Mouse (Mus musculus): ENCODE measurements at regions not wholly inside any gene's neighbourhood (a gene's known extent, or its start where the extent isn't known, plus 50 kb on each side); places are given as distances from the start of the nearest gene placed in this dataset.
"Not testable (repeated sequence)": the region's sequence is repeated elsewhere in the genome, so short reads cannot be mapped to it uniquely, and the experiment has no call there.

DNA sequence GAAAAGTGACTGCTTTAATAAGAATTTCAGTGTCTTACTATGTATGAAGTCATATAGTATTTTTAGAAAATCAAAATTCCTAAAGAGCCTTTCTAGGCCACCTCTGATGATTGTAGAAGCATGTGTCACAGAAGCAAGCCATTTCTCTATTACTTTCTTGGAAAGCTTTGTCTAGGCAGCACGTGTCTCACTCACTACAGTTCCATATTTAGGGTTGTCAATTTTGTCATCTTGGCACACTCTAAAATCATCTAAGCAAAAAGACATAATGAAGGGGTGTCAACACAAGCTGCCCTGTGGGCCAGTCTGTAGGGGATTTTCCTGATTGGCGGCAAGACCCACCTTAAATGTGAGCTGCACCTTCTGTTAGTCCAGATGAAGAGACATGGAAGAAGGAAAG, 723.1 kb upstream of the Brinp1 start:
- DNase-seq (ENCODE audit: low spot score in 2 of 2), result peak in 1 of 2 experiments; percentile 6
- intact Hi-C loops (cut with DNase I), result no loop called here

GRCm38 (mm10) chr4:69673456-69673855, 719.3 kb upstream of the Brinp1 start:
- peak in 1 of 2 experiments; percentile 27 for DNase-seq (ENCODE audit: low spot score in 2 of 2)
- intact Hi-C loops (cut with DNase I), result no loop called here

GRCm38 (mm10) chr4:69628908-69629307, 674.7 kb upstream of the Brinp1 start:
- peak; percentile 15 to 61 for DNase-seq (ENCODE audit: low spot score in 2 of 2)
- intact Hi-C loops (cut with DNase I), result no loop called here

- DNase-seq (ENCODE audit: low spot score in 2 of 2); intact Hi-C loops (cut with DNase I): not testable (repeated sequence)
These were observed 672.2 kb upstream of the Brinp1 start for GRCm38 (mm10) chr4:69626426-69626825.

DNA sequence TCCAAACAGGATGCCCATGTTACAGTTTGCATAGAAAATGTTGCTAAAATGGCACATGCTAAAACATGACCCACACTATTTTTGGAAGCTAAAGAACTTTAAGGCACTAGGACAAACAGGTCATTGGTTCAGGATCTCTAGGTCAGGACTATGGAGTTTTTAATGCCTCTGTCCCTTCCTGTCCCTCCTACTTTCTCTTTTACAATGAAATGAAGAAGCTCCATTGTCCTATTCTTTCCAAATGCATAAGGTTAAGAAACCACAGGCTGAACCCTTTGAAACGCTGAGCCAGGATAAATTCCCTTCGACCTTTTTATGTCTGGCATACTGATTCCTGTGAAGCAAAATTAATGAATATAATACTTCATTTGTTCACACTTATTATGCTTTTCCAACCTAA, 671.6 kb upstream of the Brinp1 start:
- no peak for DNase-seq (ENCODE audit: low spot score in 2 of 2)
- intact Hi-C loops (cut with DNase I), result no loop called here

DNA sequence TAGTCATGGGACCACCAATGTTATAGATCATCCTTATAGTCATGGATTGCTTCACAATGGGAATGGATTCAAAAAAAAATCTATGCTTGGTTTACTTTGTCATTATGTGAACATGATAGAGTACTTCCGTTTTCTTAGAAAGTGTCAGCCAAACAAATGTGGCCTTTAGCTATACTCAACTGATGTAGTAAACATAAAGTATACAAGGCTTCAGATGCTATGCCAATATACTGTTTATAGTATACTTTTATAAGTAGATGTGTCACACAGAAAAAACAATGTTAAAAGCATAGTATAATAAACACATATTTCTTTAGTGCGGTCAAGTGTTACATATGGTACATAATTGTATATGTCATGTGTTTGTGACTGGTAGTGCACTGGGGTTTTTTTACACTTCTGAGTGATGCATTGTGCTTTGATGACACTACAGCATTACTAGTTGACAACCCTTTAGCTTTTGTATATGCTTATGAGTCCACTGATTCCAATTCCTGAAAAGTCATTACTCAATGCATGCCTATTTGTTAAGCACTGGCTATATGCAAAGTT, 666.9 kb upstream of the Brinp1 start:
- DNase-seq (ENCODE audit: low spot score in 2 of 2), result no peak
- intact Hi-C loops (cut with DNase I), result no loop called here

DNA sequence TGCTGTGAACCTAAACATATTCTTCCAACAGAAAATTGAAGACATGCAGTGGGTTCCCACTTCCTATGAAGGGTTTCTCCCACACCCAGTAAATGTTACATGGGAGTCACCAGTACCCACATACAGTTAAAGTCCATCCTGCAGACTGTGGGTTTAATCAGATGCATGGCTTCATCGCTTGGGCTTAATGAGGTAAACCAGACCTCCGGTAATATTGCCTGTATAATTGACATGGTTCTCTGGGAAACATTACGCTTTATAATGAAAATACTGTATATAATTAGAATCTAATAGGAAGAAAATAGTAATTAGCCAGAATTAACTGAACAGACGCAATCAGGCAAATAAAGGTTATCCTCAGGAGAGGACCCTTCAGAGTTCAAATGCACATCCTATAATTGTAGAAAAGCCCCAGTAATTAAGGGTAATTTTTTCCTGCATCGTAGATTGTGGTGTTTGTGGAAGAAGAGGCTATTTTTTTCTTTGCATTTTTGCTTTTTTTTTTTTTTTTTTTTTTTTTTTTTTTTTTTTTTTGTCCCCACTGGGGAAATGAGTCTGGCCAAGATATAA, 664.0 kb upstream of the Brinp1 start:
- intact Hi-C loops (cut with DNase I), result loop anchor here (10.0 kb wide), 1 partner anchor 233 kb away; no protein-coding TSS in a partner anchor
- DNase-seq (ENCODE audit: low spot score in 2 of 2), result no peak

- DNase-seq (ENCODE audit: low spot score in 2 of 2), result no peak
- intact Hi-C loops (cut with DNase I), result loop anchor here (10.0 kb wide), 1 partner anchor 230 kb away; no protein-coding TSS in a partner anchor
These were observed 660.7 kb upstream of the Brinp1 start for GRCm38 (mm10) chr4:69614901-69615300.

DNA sequence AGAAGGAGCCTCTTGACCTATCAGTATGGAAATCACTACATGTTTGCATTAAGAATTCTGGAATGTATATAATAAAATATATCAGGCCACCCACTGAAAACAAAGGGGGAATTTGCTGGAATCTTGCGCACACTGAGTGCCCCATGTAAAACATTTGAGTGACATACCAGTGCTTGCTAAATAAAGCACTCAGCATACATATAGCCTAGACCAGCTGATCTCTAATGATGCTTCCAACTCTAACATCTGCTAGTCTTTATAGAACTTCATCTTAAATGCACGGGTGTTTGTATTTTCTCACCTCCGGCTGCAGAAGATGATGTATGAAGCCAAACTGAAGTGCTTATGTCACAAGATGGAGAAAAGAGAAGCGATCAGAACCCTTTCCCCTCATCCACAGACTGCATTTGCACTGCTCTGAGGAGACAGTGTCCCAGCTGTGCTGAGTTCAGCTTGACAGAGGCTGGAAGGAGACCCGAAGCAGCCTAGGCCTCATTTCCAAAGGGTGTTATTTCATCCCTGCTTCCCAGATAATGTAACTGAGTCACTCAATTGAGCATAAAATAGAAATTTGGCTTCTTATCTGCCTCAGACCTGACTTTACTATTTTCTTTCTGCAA, 657.6 kb upstream of the Brinp1 start:
- intact Hi-C loops (cut with DNase I), result loop anchor here (10.0 kb wide), 1 partner anchor 227 kb away; no protein-coding TSS in a partner anchor

DNA sequence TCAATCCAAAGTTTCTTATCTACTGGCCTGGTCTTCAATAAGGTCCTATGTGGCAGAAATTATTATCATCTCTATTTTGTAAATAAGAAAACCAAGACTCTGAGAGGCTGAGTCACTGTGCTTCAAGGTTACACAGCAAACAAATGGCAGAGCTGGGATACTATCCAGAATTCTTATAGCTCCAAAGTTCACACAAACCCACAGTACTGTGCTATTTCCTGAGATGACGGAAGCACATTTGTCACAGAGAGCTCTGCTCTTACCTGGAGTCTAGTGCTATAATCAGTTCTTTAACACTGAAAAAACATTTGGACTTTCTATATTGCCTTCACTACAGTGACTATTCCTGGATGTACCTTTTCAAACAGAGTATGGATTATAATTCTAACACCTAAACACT, 654.7 kb upstream of the Brinp1 start:
- intact Hi-C loops (cut with DNase I), result loop anchor here (5.0 kb wide), 1 partner anchor 152 kb away; no protein-coding TSS in a partner anchor

More for the DNA sequence above, 657.6 kb upstream of the Brinp1 start:
- DNase-seq (ENCODE audit: low spot score in 2 of 2), result peak; percentile 4 to 49

DNA sequence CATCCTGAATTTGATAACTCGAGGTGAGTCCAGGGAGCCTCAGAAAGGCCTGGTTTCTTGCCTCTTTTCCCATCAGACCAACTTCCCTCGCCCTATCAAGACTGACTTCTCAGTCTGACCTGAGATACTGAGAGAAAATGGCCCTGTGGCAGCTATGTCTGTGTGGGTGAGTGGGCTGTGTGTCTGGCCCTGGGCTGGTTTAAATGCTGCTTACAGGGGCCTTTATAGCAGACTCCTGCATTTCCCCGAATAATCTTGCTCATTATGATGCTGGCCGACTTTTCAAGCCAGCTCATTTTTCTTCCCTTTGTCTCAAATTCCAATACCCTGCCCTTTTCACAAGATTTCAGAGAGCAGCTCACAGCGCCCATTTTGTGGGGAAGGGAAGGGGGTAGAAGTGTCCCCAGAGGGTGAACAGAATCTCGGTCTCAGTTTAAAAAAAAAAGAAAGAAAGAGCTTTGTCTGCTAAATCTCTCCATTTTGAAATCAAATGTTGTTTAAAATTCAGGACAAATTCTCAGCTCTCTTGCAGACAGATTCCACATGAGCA, 642.9 kb upstream of the Brinp1 start:
- DNase-seq (ENCODE audit: low spot score in 2 of 2), result no peak
- intact Hi-C loops (cut with DNase I), result no loop called here

More for the DNA sequence above, 654.7 kb upstream of the Brinp1 start:
- DNase-seq (ENCODE audit: low spot score in 2 of 2), result peak in 1 of 2 experiments; percentile 71

DNA sequence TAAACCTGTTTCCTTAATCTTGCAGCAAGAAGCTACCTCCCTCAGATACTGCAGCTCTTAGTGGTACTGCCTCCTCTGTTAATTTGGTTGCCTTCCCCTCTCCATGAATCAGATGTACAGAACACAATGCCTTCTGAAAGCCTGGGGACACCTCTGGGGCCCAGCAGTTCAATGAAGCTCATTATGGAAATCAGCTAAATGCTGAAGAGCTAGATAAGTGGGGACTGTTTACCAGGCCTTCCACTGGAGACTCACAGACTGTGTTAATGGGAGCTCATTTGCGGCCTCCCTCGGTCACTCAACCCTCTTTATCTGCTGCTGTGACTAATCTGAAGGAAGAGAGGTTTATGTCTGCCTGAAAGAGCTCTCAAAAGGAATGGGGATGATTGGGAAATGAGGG, 639.8 kb upstream of the Brinp1 start:
- intact Hi-C loops (cut with DNase I), result no loop called here
- no peak for DNase-seq (ENCODE audit: low spot score in 2 of 2)

- DNase-seq (ENCODE audit: low spot score in 2 of 2), result no peak
- intact Hi-C loops (cut with DNase I), result no loop called here
These were observed 622.1 kb upstream of the Brinp1 start for GRCm38 (mm10) chr4:69576256-69576655.

DNA sequence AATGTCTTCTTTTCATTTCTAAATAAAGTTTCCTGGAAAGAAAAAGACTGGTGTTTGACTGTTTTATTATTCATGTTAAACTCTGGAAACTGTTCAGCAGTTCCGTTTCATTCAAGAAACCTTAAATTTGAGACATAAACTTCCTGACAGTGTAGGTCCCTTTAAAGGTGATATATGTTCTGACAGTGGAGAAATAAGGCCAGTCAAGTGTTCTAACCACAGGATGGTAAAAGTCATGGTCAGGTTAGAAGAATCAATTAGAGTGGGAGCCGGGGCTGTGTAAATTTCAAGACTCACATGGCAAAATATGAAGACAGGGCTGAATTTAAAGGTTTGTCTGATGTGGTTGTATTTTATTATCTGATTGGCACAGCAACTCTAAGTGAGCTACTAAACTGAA, 593.9 kb upstream of the Brinp1 start:
- DNase-seq (ENCODE audit: low spot score in 2 of 2), result no peak
- intact Hi-C loops (cut with DNase I), result no loop called here

DNA sequence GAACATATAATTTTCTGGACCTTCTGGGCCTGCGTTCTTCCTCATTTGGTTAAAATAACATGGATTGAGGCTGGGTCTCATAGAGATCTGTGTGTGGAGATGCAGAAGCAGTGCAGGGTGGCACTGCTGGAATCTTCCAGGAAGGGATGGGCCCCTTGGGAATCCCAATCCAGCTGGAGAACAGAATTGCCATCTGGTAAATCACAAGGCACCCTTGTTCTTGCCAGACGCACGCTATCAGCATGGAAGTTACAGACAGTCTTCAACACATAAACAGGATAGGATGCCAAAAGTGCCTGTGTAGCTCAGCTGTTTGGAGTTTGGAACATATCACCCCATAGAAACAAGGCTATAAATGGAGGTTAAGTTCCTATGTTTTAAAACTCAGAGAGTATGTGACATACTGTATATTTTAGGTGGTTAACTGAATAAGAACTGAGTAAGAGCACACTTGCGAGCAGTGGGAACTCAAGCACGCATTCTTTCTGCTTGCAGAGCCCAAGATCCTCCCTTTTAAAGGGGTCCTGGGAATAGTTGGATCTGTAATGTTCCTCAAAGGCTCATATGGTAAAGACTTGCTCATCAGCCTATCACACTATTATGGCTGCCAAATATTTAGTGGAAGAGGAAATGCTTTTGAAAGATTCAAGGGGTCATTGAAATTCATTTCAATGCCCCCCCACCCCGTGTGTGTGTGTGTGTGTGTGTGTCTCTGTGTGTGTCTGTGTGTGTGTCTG, 584.1 kb upstream of the Brinp1 start:
- intact Hi-C loops (cut with DNase I), result loop anchor here (5.0 to 10.0 kb wide), 4 partner anchors 344 to 586 kb away; partner anchors contain the start of gene Brinp1
- peak; percentile 47 to 83 for DNase-seq (ENCODE audit: low spot score in 2 of 2)

GRCm38 (mm10) chr4:69533107-69533506, 578.9 kb upstream of the Brinp1 start:
- intact Hi-C loops (cut with DNase I), result loop anchor here (5.0 to 10.0 kb wide), 5 partner anchors 151 to 502 kb away; no protein-coding TSS in a partner anchor
- peak in 1 of 2 experiments; percentile 77 for DNase-seq (ENCODE audit: low spot score in 2 of 2)

DNA sequence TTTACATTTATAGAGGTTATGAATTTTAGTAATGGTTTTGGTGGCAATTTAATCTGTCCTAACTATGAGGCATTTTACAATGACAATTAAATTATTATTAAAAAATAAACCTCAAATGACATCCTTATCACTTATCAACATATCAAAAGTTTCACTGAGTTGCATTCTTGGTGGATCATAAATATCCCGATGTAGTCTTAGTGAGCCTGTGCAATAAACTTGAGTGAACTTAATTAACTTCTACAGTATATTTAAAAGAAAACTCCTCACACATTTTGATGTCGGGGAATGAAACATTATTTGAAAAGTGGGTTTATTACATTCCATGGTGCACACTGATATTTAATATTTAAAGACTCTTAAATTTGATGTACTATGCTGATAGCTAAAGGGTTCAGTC, 568.9 kb upstream of the Brinp1 start:
- DNase-seq (ENCODE audit: low spot score in 2 of 2), result no peak
- intact Hi-C loops (cut with DNase I), result no loop called here

- DNase-seq (ENCODE audit: low spot score in 2 of 2), result no peak
- intact Hi-C loops (cut with DNase I), result no loop called here
These were observed 554.1 kb upstream of the Brinp1 start for GRCm38 (mm10) chr4:69508281-69508680.

DNA sequence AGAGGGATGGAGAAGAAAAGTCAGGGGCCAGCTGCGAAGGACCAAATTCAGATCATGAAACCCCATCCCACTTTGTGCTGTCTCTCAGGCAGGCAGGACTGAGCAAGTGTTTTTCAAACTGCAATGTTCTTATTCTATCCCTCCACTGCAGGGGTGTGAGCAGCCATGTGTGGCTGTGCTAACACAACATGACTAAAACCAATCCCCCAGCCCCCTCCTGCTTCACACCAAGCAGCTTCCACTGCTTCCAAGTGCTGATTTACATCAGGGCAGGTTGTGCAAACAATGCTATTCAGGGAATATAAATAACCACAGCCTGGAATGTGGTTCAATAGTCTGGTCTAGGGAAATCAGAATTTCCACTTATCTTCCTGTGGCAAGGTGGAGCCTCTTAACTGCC, 517.0 kb upstream of the Brinp1 start:
- DNase-seq (ENCODE audit: low spot score in 2 of 2), result peak; percentile 24 to 70
- intact Hi-C loops (cut with DNase I), result no loop called here

DNA sequence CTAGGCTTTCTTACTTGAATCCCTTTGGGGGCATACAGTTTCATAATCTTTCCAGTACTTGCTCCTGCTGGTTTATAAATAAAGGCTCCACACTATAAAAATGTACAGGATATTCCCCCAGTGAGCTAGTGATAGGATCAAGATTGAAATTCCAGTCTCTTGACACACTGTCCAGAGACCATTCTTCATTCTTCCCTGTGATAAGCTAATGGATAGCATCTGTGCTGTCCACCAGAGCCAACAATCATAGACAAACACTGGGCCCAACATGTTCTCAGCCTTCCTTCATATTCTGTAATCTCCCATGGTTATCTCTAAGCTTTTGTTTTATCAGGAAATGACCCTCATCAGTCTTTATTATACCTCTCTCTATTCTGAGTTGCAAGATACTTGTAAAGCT, 505.8 kb upstream of the Brinp1 start:
- intact Hi-C loops (cut with DNase I), result loop anchor here (5.0 to 10.0 kb wide), 4 partner anchors 147 to 505 kb away; partner anchors contain the start of gene Brinp1
- no peak for DNase-seq (ENCODE audit: low spot score in 2 of 2)

Data from left cerebral cortex, postnatal 25 days (tissue).